ENCODE assay signal across 14 mouse cellular contexts in genomic region chr5:35702582-35703140, GRCm38 (mm10).
"Had no signal": no experiment of that assay in that cellular context is flagged by ENCODE, and none has a peak within 500 bp of the region (broad histone marks: within the 10 kb centered on the region; RNA-seq: fewer than 3 reads in every experiment).

No protein-coding gene starts in this region.

- H3K4me3 ChIP-seq: left cerebral cortex, adult 2 months; limb, embryonic 13.5 days; liver, embryonic 15.5 days; midbrain, embryonic 13.5 days had no signal

- H3K27me3 ChIP-seq: limb, embryonic 13.5 days; liver, embryonic 15.5 days; midbrain, embryonic 13.5 days had no signal

- DNase-seq: kidney, adult 8-10 months; kidney, postnatal 25 days; lung, adult 2 months; lung, postnatal 10 days; right cerebral cortex, postnatal 14 days; thymus, postnatal 36 days had no signal

- ATAC-seq: intestine, embryonic 16.5 days; midbrain, embryonic 13.5 days had no signal

- H3K4me2 ChIP-seq: limb, embryonic 13.5 days; liver, embryonic 11.5 days; liver, embryonic 15.5 days; midbrain, embryonic 13.5 days had no signal

- H3K36me3 ChIP-seq: limb, embryonic 13.5 days; liver, embryonic 15.5 days; midbrain, embryonic 13.5 days had no signal

- H3K4me1 ChIP-seq: limb, embryonic 13.5 days; liver, embryonic 15.5 days; megakaryocyte, embryonic 14.5 days; midbrain, embryonic 13.5 days had no signal

- H3K9me3 ChIP-seq: limb, embryonic 13.5 days; liver, embryonic 15.5 days; megakaryocyte, embryonic 14.5 days; midbrain, embryonic 13.5 days had no signal

- H3K9ac ChIP-seq: limb, embryonic 13.5 days; liver, embryonic 15.5 days; midbrain, embryonic 13.5 days had no signal

- H3K27ac ChIP-seq: left cerebral cortex, adult 2 months; limb, embryonic 13.5 days; liver, embryonic 15.5 days; macrophage; midbrain, embryonic 13.5 days had no signal
